Mouse (Mus musculus) urinary bladder, postnatal 4 days (tissue): ENCODE results near the gene Pls1.

Experiments
- DNase-seq, 2 experiments: peaks; one replicate each; pipeline ENCODE4 v3.0.0; 2021 to 2022; ENCODE audit warnings: low spot score in 2 of 2

Pls1 gene

DNA sequence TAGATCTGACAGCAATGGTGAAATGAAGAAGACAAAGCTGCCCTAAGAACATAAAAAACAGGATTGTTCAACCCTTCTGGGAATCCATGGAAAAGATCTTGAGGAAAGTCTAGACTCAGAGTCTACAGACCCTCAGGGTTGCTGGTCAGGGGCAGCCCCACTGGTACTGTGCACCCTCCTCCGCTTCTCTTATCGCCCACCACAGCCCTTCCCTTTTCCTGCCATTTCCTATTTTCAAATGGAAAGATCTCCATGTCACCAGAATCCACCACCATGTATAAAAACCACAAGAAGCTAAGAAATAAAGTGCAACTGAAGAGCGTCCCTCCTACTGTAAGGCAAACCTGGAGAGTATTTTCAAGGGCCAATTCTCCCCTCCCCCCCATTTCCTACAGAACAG lies 41.3 kb downstream of the Pls1 start:
- DNase-seq = no peak

DNA sequence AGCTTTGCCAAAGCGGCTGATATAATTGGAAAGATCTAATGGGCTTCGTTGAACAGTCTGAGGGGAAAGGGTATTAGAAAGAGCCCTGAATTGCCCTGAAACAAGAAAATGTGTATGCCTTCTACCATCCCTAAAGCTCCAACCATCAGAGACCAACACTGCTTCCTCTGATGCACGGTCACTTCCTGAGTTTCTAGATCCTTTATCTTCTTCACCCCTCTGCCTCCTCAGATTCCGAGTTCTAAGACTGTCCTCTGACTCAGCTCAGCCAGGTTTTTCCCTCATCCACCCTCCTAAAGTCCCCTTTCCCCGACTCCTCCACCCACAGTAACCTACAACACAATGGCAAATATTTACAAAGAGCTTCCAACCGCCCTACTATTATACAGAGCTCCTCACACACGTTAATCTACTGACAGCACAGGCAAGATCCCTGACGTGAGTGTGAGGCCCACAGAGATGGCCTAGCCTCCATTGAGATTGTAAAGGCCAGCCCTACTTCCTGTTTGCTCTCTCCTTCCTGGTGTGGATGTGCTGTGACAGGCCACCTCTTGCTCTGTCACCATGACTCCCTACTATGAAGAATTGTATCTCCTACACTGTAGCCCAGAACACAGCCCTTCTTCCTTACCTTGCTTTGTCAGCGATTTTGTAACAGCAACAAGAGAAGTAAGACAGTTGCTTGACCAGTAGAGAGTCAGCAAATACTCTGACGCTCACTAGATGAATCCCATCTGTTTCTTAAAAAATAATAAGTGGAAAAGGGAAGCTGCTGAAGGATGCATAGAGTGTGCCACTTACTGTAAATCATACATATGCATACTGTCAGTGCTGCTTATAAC lies 43.3 kb downstream of the Pls1 start:
- no peak for DNase-seq

DNA sequence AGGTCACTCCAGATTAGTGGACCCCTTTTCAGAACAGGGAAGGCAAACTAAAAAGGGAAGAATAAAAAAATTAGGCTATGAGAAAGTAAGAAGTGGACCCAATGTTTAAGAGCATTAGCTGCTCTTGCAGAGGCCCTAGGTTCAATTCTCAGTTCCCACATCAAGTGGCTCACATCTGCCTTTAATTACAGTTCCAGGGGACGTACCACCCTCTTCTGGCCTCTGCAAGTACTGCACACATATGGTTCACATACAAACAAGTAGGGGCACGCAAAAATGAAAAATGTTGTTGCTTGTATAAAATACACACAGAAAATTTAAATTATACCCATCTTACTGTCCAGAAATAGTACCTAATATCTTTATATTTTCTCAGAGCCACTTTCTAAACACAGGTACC lies 48.8 kb downstream of the Pls1 start:
- no peak for DNase-seq

DNA sequence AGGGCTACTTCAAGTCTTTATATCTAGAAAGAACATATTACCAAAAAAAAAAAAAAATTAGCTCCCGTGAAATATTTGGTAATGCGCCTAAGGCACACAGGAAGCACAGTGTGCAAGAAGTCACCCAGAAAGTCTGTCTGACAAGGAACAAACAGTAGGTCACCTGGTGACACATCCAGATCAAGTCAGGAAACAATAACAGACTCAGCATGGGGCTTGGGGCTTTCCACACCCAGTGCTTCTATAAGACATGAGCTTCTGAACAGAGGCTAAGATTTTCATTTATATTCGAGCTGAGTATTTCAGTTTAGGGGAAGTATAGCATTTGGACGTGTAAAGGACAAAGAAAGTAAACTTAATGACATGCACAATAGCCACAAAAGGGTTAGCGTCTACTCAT lies 49.3 kb downstream of the Pls1 start:
- no peak for DNase-seq

DNA sequence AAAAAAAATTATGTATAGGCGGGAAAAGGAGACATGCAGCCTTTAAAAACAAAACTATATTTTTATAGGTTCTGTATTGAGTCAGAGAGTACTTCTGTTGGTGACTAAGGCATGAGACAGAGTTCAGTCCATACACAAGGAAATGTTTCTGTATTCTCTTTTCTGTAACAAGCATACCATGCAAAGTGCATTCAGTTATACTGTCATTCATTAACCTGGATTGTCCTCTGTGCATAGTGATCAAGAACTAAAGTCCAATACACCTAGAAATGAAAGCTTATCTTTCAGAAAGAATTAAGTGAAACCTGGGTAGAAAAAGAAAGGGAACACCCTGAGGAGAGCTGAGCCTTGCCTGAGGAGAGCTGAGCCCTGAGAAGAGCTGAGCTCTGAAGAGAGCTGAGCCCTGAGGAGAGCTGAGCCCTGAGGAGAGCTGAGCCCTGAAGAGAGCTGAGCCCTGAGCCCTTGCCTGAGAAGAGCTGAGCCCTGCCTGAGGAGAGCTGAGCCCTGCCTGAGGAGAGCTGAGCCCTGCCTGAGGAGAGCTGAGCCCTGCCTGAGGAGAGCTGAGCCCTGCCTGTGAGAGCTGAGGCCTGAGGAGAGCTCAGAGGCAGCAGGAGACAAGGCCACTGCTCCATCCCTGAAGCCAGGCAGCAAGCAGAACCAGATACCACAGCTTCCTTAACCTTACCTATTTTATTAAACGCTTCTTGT lies 49.9 kb downstream of the Pls1 start:
- DNase-seq = no peak

DNA sequence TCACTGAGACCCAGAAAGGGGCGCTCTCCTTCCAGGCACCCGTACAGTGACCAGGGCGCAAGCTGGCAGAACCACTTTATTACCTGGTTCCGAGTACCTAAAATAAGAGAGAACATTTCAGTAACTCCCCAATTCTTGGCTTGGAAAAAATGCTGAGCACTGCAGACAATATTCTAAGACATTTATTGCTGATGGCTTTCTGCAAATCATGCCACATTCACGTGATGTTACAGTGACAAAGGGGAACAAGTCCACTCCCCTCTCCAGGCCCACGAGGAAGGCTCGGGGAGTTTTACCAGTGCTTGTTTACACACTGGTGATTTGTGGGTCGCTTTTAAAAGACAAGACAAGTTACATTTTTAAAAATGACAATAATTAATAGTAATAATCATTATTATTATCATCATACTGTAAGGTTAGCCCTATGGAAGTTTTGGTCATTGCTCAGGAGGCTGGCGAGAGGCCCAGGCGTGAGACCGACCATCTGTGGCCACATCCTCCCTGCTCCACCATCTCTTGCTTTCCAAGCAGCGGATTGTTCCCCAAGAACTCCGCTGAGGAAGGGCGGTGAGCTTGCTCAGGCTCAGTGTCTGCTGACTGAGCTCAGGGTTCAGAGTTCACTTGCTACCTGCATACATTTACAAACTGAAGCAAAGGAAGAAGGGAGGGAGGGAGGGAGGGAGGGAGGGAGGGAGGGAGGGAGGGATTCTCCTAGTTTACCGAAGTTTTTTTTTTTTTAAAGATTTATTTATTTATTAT lies 50.9 kb downstream of the Pls1 start:
- no peak for DNase-seq

DNA sequence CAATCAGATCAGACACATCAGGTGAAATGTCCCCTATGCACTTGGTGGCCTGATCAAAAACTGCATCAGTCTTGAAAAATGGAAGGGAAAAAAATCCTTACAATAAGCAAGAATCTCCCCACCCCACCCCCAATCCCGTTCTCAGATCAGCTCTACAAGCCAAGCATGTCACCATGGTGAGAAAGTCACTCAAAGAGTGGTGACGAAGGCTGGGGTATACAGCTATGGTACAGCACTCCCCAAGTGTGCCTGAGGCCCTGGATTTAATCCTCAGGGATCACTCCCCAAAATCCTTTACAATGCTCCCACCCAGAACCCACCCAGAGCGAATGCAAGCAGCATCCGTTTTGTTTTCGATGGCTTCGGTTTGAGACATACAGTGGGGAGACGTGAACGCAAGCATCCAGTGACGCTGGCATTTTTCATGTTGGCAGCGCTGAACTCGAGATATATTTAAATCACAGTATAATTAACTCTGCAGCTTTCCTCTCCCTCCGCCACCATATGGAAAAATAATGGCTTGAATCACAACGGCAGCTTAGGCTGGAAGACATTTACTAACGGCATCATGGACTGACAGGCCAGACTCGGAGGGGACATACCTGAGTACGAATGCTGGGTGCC lies 60.1 kb downstream of the Pls1 start:
- DNase-seq = no peak

DNA sequence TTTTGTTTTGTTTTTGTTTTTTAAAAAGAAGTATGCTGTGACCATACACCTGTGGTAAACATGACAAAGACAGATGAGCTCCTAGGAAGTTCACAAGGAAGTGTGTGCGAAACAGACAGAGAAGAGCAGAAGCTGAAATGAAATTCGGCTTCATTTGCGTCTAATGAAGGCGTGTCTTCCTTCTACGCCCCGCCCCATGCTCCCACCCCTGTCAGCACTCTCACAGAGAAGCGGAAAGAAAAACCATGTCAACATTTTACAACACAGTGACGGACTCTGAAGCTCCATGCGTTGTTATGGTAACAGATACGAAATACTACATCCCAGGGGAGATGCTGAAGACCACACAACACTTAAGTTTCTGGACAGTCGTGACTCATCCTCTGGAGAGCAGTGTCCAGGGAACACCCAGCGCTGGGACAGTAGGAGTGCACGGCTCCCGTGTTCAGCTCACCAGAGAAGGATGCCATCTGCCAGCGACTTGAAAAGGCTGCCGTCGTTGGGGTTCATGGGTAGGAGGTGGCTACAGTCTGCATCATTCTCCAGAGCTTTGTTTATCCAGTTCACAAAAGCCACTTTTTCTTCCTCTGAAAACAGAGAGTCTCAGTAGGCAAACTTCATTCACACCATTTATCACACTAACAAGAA lies 61.3 kb downstream of the Pls1 start:
- no peak for DNase-seq

DNA sequence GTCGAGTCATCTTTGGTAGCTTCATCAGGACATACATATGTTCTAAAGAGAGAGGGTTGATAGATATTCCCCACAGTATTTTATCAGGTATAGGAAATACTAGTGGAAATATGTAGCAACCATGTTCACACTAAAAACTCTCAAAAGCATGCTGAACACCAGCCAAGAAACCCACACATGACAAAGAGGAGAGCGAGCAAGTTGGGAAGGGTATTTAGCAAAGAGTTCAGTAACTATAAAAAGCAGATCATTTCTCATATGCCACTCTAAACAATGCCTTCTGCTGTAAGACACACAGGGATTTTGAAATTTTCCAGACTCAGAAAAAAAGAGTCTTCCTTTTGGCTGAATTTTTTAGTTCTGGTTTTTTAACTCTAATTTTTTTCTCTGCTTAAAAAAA lies 73.4 kb downstream of the Pls1 start:
- DNase-seq = no peak

DNA sequence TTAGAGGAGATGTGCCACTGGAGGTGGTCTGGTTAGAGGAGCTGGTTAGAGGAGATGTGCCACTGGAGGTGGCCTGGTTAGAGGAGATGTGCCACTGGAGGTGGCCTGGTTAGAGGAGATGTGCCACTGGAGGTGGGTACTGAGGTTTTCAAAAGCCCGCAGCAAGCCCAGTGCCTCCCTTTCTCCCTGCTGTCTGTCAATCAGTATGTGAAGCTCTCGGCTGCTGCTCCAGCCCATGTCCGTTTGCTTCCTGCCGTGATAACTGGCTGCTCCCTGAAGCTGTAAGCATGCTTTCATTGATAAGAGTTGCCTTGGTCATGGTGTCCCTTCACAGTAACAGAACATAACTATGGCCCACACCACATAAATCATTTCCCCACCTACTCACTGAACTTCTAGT lies 81.9 kb downstream of the Pls1 start:
- no peak for DNase-seq

DNA sequence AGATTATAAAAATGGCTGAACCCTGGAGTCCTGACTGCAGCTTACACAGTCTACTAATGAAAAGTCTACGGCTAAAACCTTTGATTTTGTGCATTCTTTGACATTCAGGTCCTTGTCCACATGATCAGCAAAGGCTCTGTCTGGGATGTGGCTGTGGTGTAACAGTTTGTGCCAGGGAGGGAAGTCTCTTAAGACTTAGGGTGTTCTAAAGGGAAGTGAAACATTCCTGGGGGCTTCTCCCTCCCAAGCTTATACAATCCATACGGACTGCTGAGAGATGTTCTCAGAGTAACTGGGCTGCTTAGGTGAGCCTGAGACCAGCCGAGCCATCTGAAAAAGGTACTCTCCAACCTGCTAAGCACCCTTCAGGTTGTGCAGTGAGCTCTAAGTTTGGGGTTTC lies 82.9 kb downstream of the Pls1 start:
- no peak for DNase-seq

DNA sequence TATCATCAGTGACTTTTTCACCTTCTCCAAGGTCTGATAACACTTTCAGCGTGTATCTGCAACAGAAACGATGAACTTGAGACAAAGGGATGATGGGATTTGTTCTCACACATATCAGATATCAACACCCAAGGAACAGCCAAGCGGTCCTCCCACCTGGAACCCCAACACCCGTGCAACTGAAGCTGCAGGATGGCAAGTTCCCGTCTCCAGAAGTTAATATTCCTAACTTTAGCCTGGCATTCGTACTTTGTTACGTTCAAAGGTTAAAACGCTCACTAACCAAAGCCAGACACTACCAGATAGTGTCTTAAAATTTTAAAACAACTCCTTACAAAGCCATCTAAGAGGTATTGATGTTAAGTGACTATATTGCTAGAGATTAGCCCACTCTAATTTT lies 83.7 kb downstream of the Pls1 start:
- no peak for DNase-seq

DNA sequence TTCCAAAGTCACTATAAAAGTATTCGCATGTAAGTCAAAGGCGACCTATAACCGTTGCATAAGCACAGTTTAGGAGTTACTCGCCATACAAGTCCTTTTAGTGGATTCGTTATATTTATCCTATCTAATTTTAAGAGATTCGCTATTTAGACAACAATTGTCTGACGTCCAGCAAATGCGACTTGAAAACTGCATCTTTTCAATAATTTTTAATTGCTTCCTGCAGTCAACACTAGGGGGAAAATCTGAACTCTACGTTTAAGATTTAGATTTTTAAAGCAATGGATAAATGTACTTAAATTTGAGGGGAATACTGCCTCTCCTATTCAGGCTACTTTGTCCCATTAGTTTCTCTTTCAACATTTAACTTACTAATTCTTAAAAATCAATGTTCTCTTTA lies 94.4 kb downstream of the Pls1 start:
- DNase-seq = no peak

DNA sequence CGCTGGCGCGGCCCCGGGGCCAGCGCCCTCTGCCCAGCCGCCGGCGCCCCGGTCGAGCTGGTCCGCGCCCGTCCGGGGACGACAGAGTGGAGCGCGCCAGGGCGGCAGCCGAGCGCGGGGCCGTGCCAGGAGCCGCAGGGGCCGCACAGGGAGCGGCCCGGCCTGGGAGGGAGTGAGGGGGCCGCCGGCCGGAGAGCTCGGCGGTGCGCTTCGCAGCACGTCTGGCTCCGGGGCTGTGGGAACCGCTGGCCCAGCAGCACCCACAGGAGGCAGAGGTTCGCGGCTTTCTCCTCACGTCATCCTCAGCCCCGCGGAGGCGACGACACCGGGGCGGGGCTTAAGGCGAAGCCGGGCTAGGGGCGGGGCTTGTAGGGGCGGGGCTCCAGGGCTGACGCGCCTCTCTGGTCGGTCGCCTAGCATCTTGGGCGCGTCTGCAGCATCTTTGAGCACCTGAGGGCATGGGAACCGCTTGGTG lies 95.0 kb downstream of the Pls1 start, which contains the start of gene Trpc1:
TSS of gene Trpc1 (minus strand) at position 339 of the 475 bp plus-strand sequence.
- DNase-seq = peak; percentile 62 to 70

DNA sequence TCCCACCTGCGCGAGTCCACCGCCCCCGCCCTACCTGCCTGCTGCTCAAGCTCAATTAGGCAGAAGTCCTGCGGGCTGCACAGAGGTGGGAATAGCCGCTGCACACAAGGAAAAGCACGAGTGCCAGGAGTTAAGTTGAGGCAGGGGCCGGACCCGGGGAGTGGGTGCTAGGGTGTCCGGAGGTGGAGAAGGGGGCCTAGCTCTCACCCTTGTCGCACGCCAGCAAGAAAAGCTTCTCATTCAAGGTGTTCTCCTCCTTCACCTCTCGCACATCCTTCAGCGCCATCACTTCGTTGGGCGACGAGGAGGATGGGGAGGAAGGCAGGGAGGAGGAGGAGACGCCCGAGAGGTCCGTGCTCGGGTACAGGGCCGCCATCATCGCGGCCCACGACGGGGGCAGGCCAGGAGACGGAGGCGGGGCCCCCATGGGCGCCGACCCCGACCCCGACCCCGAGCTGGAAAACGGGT lies 95.6 kb downstream of the Pls1 start:
- no peak for DNase-seq

DNA sequence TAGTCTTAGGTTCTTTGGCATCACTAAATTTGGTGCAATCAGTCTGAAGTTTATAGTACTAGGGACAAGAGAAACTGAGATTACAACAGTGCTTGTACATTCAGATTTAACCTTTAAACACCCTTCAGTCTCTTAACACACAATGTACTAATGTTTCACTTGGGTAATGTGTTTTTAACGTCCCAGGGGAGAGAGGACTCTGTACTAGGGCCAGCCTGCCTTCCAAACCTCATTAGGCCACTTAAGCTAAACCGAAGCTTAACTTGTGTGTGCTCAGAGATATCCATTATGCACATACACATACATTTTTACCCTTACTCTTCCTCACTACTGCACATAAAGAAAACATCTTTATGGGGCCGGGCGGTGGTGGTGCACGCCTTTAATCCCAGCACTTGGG lies 97.8 kb downstream of the Pls1 start:
- DNase-seq = no peak

DNA sequence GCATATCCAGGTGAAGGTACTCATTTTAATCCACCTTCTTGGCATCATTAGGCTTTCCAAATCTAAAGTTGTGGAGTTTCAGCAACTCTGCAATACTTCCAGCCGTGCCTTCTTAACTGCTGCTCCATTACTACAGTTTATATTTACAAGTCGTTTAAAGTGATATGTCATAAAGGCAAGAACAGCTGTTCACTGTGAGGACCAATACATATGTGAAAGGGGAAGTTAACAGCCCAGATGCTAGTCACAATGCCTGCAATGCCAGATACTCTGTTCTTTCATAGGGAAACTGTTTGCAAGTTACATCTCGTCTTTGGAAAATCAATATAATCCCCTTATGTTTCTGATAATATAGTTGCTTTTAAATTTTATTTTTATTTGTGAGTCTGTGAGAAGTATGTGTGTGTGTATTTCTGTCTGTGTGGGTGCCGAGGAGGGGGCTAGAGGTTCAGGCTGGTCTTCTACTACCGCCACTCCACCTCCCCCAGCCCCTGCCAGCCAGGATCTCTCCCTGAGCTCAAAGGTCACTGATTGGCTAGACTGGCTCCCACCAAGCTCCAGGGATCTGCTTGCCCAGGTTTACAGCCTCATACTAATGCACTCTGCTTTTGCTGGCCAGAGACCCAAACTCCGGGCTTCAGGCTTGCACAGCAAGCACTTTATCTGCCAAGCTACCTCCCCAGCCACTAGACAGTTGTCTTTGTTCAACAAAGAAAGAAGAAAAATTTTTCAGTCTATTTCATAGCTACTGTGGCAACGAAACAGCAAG lies 100.1 kb downstream of the Pls1 start:
- DNase-seq = no peak

DNA sequence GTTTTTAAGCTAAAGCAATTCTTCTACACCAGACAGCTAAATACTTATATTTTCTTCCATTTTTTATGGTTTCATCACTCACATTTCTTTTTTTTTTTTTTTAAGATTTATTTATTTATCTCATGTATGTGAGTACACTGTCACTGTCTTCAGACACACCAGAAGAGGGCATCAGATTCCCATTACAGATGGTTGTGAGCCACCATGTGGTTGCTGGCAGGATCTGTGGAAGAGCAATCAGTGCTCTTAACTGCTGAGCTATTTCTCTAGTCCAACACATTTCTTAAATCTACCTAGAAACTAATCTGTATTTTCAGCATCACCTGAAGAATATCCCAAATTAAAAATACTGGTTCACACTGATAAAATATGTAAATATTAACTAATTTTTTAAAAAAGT lies 108.9 kb downstream of the Pls1 start:
- DNase-seq = no peak

DNA sequence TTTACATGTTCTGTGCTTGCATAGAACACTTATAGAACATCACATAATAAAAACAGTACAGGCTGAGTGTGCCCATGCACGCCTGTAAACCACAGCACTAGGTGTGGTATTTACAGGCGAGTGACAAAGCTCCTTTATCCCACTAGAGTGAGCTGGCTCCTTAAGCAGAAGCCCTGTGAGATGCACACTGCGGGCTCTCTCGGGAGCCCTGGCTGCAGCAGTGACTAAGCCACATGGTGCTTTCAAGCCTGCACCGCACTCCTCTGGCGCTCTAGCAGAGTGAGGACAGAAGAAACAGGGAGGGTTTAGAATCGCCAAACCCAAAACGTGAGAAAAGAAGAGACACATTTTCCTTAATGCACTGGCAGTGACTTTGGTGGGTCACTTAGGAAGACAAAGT lies 132.5 kb downstream of the Pls1 start:
- DNase-seq = no peak

DNA sequence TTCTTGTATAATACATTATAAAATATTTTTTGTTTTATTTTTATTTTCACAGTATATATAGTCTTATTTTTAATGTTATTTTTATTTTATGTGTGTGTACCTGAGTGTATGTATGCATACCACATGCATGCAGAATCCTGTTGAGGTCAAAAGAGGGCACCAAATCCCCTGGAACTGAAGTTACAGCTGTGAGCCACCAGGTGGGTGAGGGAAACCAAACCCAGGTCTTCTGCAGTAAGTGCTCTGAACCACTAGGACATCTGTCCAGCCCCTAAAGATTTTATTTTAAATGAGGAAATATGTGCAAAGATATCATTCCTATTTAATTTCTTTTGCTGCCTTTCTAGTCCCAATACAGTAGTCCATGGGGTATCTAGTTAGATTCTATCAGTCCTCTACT lies 136.2 kb downstream of the Pls1 start:
- no peak for DNase-seq

DNA sequence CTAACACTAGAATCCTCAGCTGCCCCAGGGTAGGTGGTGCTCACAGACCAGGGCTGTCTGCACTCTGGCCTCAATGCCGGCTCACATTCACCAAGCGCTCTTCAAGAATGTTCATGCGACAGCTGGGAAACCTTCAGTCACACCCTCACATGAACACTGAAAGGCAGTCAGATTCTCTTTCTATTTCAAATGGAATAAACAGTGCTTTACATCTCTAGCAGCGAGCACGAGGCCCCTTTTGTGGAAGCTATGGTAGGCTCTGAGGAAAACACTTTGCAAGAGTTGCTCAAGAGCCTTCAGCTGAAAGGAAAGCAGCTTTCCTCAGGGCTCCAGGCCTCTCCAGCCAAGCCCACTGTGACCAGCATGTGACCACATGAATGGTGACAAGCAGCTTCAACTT lies 139.7 kb downstream of the Pls1 start:
- DNase-seq = no peak
